Mouse (Mus musculus): ENCODE measurements around the gene Bean1. TPM values are rescaled to one million over a fixed set of nuclear protein-coding genes. Genes with fewer than 3 reads are reported as not detected.
"Not testable (repeated sequence)": the region's sequence is repeated elsewhere in the genome, so short reads cannot be mapped to it uniquely, and the experiment has no call there.

The Bean1 gene
- polyA plus RNA-seq, 2 experiments from 2014 or later: not detected

- ATAC-seq: peak; percentile 72
These were observed 77.0 kb downstream of the Bean1 start for GRCm38 (mm10) chr8:104247054-104247907.

GRCm38 (mm10) chr8:104247908-104248275, 77.7 kb downstream of the Bean1 start:
- peak; percentile 9 for ATAC-seq

- peak; percentile 70 for ATAC-seq
These were observed 78.0 kb downstream of the Bean1 start, which contains the start of gene Tk2 for GRCm38 (mm10) chr8:104248276-104248675. TSS of gene Tk2 (minus strand) at chr8:104248558.

- ATAC-seq: no peak
These were observed 79.3 kb downstream of the Bean1 start for GRCm38 (mm10) chr8:104249442-104249996.

GRCm38 (mm10) chr8:104250439-104251367, 80.5 kb downstream of the Bean1 start, which contains the start of gene Cklf:
TSS of gene Cklf (plus strand) at chr8:104250861.
- peak; percentile 37 for ATAC-seq

- no peak for ATAC-seq
These were observed 81.2 kb downstream of the Bean1 start for GRCm38 (mm10) chr8:104251461-104251860.

- peak; percentile 22 for ATAC-seq
These were observed 82.8 kb downstream of the Bean1 start for GRCm38 (mm10) chr8:104253016-104253415.

- ATAC-seq: not testable (repeated sequence)
These were observed 91.6 kb downstream of the Bean1 start for GRCm38 (mm10) chr8:104261802-104262201.

- ATAC-seq: not testable (repeated sequence)
These were observed 94.2 kb downstream of the Bean1 start for GRCm38 (mm10) chr8:104264271-104264935.

- ATAC-seq: no peak
These were observed 98.1 kb downstream of the Bean1 start for GRCm38 (mm10) chr8:104268368-104268767.

Other genes with a start within 250 kb of the Bean1 start
- under 1 TPM in 1 of 2 experiments, not detected in 1; 0.11 TPM for gene Cdh5, start 68.8 kb upstream of the Bean1 start, polyA plus RNA-seq (2017; shearing (Covaris generic))
- 10 to 100 TPM; 39.5 to 41.6 TPM for gene Tk2, start 78.1 kb downstream of the Bean1 start, polyA plus RNA-seq (2017; shearing (Covaris generic))
- 100 to 1,000 TPM in 1 of 2 experiments, 10 to 100 TPM in 1; 92.7 to 102 TPM for gene Cklf, start 80.4 kb downstream of the Bean1 start, polyA plus RNA-seq (2017; shearing (Covaris generic))
- not detected for gene Cmtm2a, start 122.7 kb downstream of the Bean1 start, polyA plus RNA-seq (2017; shearing (Covaris generic))
- not detected for gene Gm45711, start 139.6 kb downstream of the Bean1 start, polyA plus RNA-seq (2017; shearing (Covaris generic))
- gene Cmtm1, start 139.7 kb downstream of the Bean1 start, polyA plus RNA-seq (2017; shearing (Covaris generic)): not detected
- gene Gm11020, start 151.1 kb downstream of the Bean1 start, polyA plus RNA-seq (2017; shearing (Covaris generic)): not detected
- gene Cmtm2b, start 151.8 kb downstream of the Bean1 start, polyA plus RNA-seq (2017; shearing (Covaris generic)): not detected
- 10 to 100 TPM; 17.1 to 22.7 TPM for gene Cmtm3, start 169.0 kb downstream of the Bean1 start, polyA plus RNA-seq (2017; shearing (Covaris generic))
- gene Cmtm4, start 225.4 kb downstream of the Bean1 start, polyA plus RNA-seq (2017; shearing (Covaris generic)): under 1 TPM; 0.40 TPM

Measured in activated CD4-positive, CD25-positive, alpha-beta regulatory T cell, adult 4 months (primary cell).